Mouse (Mus musculus) CH12F3 (cell line): Measurements from ENCODE around the gene Cradd.

Source experiments
- in situ Hi-C: fragments of 300-500 bp; cut with MboI; formaldehyde crosslinking; loops from 2 replicates; pipeline ENCODE4 v1.14.3; 2020; ENCODE audit warnings: low sequenced_read_pairs

Cradd gene

DNA sequence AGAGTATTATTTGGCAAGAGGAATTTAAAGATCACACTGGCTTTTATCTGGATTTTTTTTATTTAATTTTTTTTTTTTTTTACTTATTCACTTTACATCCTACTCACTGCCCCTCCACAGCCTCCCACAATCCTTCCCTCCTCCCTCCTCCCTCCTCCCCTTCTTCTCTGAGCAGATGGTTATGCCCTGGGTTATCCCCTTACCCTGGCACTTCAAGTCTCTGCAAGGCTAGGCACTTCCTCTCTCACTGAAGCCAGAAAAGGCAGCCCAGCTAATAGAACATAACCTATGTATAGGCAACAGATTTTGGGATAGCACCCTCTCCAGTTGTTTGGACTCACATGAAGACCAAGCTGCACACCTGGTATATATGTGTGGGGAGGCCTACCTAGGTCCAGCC lies 183.7 kb downstream of the Cradd start:
- in situ Hi-C loops = no loop called here

DNA sequence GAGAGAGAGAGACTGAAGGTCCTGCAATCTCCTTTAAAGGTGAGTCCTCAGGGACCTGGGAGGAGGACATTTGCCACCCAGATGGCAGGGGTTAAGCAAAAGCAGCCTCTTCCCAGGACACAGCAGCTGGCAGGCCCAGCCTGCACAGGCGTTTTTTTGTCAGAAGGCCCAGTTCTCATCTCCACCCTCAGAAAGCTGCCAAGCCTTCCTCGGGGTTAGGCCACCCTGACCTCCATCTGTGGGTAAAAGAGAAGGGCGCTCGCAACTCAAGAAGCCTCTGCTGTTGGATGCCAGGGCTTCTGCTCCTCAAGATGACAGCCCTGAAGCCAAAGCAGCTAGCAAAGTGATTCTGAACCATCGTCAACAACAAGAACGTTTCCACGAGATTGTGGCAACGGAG lies 184.3 kb downstream of the Cradd start:
- in situ Hi-C loops = no loop called here

DNA sequence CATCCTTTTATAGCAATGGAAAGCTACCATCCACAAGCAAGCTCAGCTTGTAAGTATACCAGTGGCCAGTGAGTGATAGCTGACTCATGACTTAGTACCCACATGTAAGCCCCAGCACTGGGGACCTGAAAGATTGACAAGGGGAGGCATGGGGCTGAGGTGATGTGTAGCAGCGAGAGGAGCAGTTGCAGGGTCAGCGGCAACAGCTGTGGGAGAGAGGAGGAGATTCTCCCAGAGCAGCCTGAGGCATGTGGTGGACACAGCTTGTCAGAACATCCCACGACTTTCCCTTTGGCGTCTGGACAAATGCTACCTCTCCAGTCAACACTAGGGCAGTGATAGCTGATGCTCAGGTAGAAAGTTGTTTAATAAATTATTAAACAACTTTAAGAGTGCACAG lies 190.9 kb downstream of the Cradd start:
- in situ Hi-C loops = no loop called here
